Mouse (Mus musculus): ENCODE measurements at regions not wholly inside any gene's neighbourhood (a gene's known extent, or its start where the extent isn't known, plus 50 kb on each side); places are given as distances from the start of the nearest gene placed in this dataset.
"Not testable (repeated sequence)": the region's sequence is repeated elsewhere in the genome, so short reads cannot be mapped to it uniquely, and the experiment has no call there.

GRCm38 (mm10) chr6:18566934-18567333, 52.3 kb upstream of the Cttnbp2 start:
- not testable (repeated sequence) for TF ChIP-seq FLI1 (IDR thresholded peaks at IDR 0.05; ENCODE audit: low read length); GATA1 (IDR thresholded peaks at IDR 0.05; ENCODE audit: borderline replicate concordance, low read length)

All from megakaryocyte, embryonic 14.5 days (primary cell).